In the genomic region with DNA sequence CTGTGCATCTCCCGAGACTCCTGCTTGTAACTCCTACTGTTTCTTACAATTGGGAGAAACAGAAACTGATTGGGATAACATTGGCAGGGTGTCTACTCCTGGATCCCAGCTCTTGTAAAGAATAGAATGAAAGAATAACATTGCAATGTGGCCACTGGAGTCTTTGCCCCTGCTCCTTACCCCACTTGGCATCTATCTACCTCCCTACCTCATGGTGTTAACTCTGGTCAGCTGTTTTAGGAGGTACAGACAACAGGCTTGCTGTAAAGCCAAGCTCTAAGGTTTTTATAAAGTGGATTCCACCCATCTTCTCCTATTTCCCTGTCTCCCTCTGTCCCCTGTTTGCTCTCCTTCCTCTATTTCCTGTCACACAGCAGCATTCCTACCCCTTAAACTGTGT, we compare ENCODE assay signal across 21 mouse cellular contexts.
"Had no signal": no experiment of that assay in that cellular context is flagged by ENCODE, and none has a peak within 500 bp of the region (broad histone marks: within the 10 kb centered on the region; RNA-seq: fewer than 3 reads in every experiment).

No protein-coding gene starts in this region.

- ATAC-seq: intestine, postnatal 0 days; midbrain, embryonic 13.5 days; midbrain, embryonic 16.5 days had no signal

- H3K9ac ChIP-seq: limb, embryonic 13.5 days; liver, embryonic 14.5 days; lung, embryonic 15.5 days; midbrain, embryonic 13.5 days; neural tube, embryonic 13.5 days; stomach, embryonic 15.5 days had no signal

- H3K4me2 ChIP-seq: limb, embryonic 13.5 days; lung, embryonic 15.5 days; midbrain, embryonic 13.5 days; neural tube, embryonic 13.5 days; stomach, embryonic 15.5 days had no signal

- H3K4me3 ChIP-seq: limb, embryonic 10.5 days; limb, embryonic 13.5 days; lung, embryonic 15.5 days; megakaryocyte, embryonic 14.5 days; midbrain, embryonic 10.5 days; midbrain, embryonic 13.5 days; myocyte; neural tube, embryonic 13.5 days; stomach, embryonic 15.5 days had no signal

- DNase-seq: kidney, adult 2 months; kidney, postnatal 10 days; kidney, postnatal 4 days; lung, postnatal 10 days; lung, postnatal 36 days; retina, postnatal 1 day; right cerebral cortex, postnatal 25 days; spleen, adult 18-20 months; thymus, postnatal 36 days had no signal

- H3K36me3 ChIP-seq: lung, embryonic 15.5 days; stomach, embryonic 15.5 days had no signal

- H3K27ac ChIP-seq: limb, embryonic 10.5 days; limb, embryonic 13.5 days; liver, embryonic 14.5 days; lung, embryonic 15.5 days; midbrain, embryonic 10.5 days; midbrain, embryonic 13.5 days; neural tube, embryonic 13.5 days; stomach, embryonic 15.5 days had no signal

- H3K9me3 ChIP-seq: limb, embryonic 10.5 days; stomach, embryonic 15.5 days had no signal

- H3K27me3 ChIP-seq: limb, embryonic 13.5 days; lung, embryonic 15.5 days; megakaryocyte, embryonic 14.5 days; midbrain, embryonic 13.5 days; neural tube, embryonic 13.5 days; stomach, embryonic 15.5 days had no signal

- H3K4me1 ChIP-seq: lung, embryonic 15.5 days; midbrain, embryonic 10.5 days; midbrain, embryonic 13.5 days; neural tube, embryonic 13.5 days; stomach, embryonic 15.5 days had no signal
